Mouse (Mus musculus) heart, adult 2 months (tissue): ENCODE data around the gene Casc3.

ENCODE experiments used
- CTCF ChIP-seq: fragments of 200-600 bp; IDR thresholded peaks from 2 replicates; pipeline ENCODE4 v1.8.1; 2022; ENCODE audit warnings: antibody characterized with exemption, mild to moderate bottlenecking, moderate library complexity
- POLR2A ChIP-seq: fragments of 200-500 bp; IDR thresholded peaks from 2 replicates; pipeline ENCODE4 v1.6.1; 2011; ENCODE audit warnings: mild to moderate bottlenecking, low read depth, low read length, control low read depth; ENCODE audit not compliant: insufficient read depth

- TF ChIP-seq CTCF, result peak; percentile 58
- no peak; the same call in 1 of the 2 replicates for TF ChIP-seq POLR2A
Observed at GRCm38 (mm10) chr11:98794469-98795014, 10.2 kb upstream of the Casc3 start.
